Mouse (Mus musculus): ENCODE measurements around the gene Map7d1.

The Map7d1 gene

GRCm38 (mm10) chr4:126269292-126269691 is 13.1 kb upstream of the Map7d1 start:
- DNase-seq (ENCODE audit: low spot score), result no peak

- peak; percentile 100 for DNase-seq (ENCODE audit: low spot score)
Measured at GRCm38 (mm10) chr4:126262119-126262807, 6.1 kb upstream of the Map7d1 start, which contains the start of gene Trappc3. TSS of gene Trappc3 (plus strand) at chr4:126262325.

GRCm38 (mm10) chr4:126261675-126262074 is 5.5 kb upstream of the Map7d1 start:
- DNase-seq (ENCODE audit: low spot score), result no peak

GRCm38 (mm10) chr4:126261266-126261665 is 5.1 kb upstream of the Map7d1 start:
- no peak for DNase-seq (ENCODE audit: low spot score)

GRCm38 (mm10) chr4:126260520-126261201 is 4.5 kb upstream of the Map7d1 start:
- peak; percentile 90 for DNase-seq (ENCODE audit: low spot score)

- DNase-seq (ENCODE audit: low spot score), result peak; percentile 90
Measured at GRCm38 (mm10) chr4:126259523-126260160, 3.5 kb upstream of the Map7d1 start.

GRCm38 (mm10) chr4:126259063-126259462 is 2.9 kb upstream of the Map7d1 start:
- peak; percentile 29 for DNase-seq (ENCODE audit: low spot score)

- DNase-seq (ENCODE audit: low spot score), result peak; percentile 25
Measured at GRCm38 (mm10) chr4:126256967-126257881, 1.1 kb upstream of the Map7d1 start.

- peak; percentile 41 for DNase-seq (ENCODE audit: low spot score)
Measured at GRCm38 (mm10) chr4:126255113-126256001, 786 bp downstream of the Map7d1 start.

GRCm38 (mm10) chr4:126254315-126255112 is 1.6 kb downstream of the Map7d1 start:
- DNase-seq (ENCODE audit: low spot score), result peak; percentile 61

- DNase-seq (ENCODE audit: low spot score), result no peak
Measured at GRCm38 (mm10) chr4:126253637-126254272, 2.4 kb downstream of the Map7d1 start.

- no peak for DNase-seq (ENCODE audit: low spot score)
Measured at GRCm38 (mm10) chr4:126252411-126253237, 3.5 kb downstream of the Map7d1 start.

- peak; percentile 77 for DNase-seq (ENCODE audit: low spot score)
Measured at GRCm38 (mm10) chr4:126251655-126252254, 4.4 kb downstream of the Map7d1 start.

GRCm38 (mm10) chr4:126250659-126251058 is 5.5 kb downstream of the Map7d1 start:
- no peak for DNase-seq (ENCODE audit: low spot score)

- no peak for DNase-seq (ENCODE audit: low spot score)
Measured at GRCm38 (mm10) chr4:126248261-126248868, 7.8 kb downstream of the Map7d1 start.

- DNase-seq (ENCODE audit: low spot score), result no peak
Measured at GRCm38 (mm10) chr4:126246202-126246889, 9.8 kb downstream of the Map7d1 start.

GRCm38 (mm10) chr4:126242510-126242909 is 13.6 kb downstream of the Map7d1 start:
- no peak for DNase-seq (ENCODE audit: low spot score)
